Mouse (Mus musculus) forebrain, embryonic 13.5 days (tissue): Measurements from ENCODE around the gene Bag2. TPM values are rescaled to one million over a fixed set of nuclear protein-coding genes. Genes with fewer than 3 reads are reported as not detected.
A peak's percentile ranks its signal among the peaks of the same experiment; 100 is the strongest.

Source experiments
- ATAC-seq: fragments of 200-750 bp; cut with Nextera tagmentation; 2 replicates; pipeline ENCODE4 v1.8.0; 2017
- H3K27ac ChIP-seq: fragments of 300-500 bp; sonication (generic); 2 replicates; pipeline ENCODE4 v1.5.1; 2015; ENCODE audit warnings: inconsistent platforms, mild to moderate bottlenecking, moderate library complexity
- H3K27me3 ChIP-seq: fragments of 300-500 bp; sonication (generic); 2 replicates; pipeline ENCODE4 v1.6.1; 2015; ENCODE audit warnings: mild to moderate bottlenecking, inconsistent platforms
- H3K36me3 ChIP-seq: fragments of 300-500 bp; sonication (generic); 2 replicates; pipeline ENCODE4 v1.6.1; 2015; ENCODE audit warnings: mild to moderate bottlenecking, inconsistent platforms; ENCODE audit not compliant: poor library complexity, severe bottlenecking
- H3K4me1 ChIP-seq: fragments of 300-500 bp; sonication (generic); 2 replicates; pipeline ENCODE4 v1.6.1; 2015; ENCODE audit warnings: inconsistent platforms
- H3K4me2 ChIP-seq: fragments of 300-500 bp; sonication (generic); 2 replicates; pipeline ENCODE4 v1.6.1; 2015; ENCODE audit warnings: inconsistent platforms, mild to moderate bottlenecking, moderate library complexity
- H3K4me3 ChIP-seq: fragments of 300-500 bp; sonication (generic); 2 replicates; pipeline ENCODE4 v1.5.1; 2015; ENCODE audit warnings: mild to moderate bottlenecking, inconsistent platforms
- H3K9ac ChIP-seq: fragments of 300-500 bp; sonication (generic); 2 replicates; pipeline ENCODE4 v1.6.1; 2015; ENCODE audit warnings: mild to moderate bottlenecking, inconsistent platforms
- H3K9me3 ChIP-seq: fragments of 300-500 bp; sonication (generic); replicated peaks from 2 replicates; pipeline ENCODE4 v1.6.1; 2016; ENCODE audit warnings: inconsistent platforms
- WGBS: fragments of 180-500 bp; shearing (Covaris S2); methylation state at CpG from one replicate; pipeline ENCODE4 v1.1.7; 2015; 5-methylcytosine and 5-hydroxymethylcytosine counted together
- polyA plus RNA-seq: library from polyadenylated mRNA; unstranded; fragments of >200 nt; fragmentation: Nextera tagmentation; extraction: Ambion mirVana; gene quantifications from 2 replicates; pipeline ENCODE4 v1.2.1, GENCODE M21; 2015

Gene Bag2
- 25.0 and 25.4 TPM in 2 replicates for polyA plus RNA-seq

- no peaks in the 10 kb centered on the region for H3K9me3 ChIP-seq
- H3K27me3 ChIP-seq = no peaks in the 10 kb centered on the region
- no peak within 1 kb of the TSS; the same call in 1 of the 2 replicates for H3K27ac ChIP-seq
- peaks cover 13% of the 10 kb centered on the region for H3K36me3 ChIP-seq
- peak within 1 kb of the TSS; percentile 72 for H3K4me3 ChIP-seq
- peak within 1 kb of the TSS; percentile 85 for H3K9ac ChIP-seq
- peaks cover 25% of the 10 kb centered on the region for H3K4me1 ChIP-seq
- peak within 1 kb of the TSS; percentile 98 for H3K4me2 ChIP-seq
- ATAC-seq = peak; percentile 86
- under 1% methylated on average over 34 of the region's 61 CpGs for WGBS
Observed at GRCm38 (mm10) chr1:33757491-33758041, at the start of gene Bag2. Bag2 (minus strand) TSS chr1:33757795.

DNA sequence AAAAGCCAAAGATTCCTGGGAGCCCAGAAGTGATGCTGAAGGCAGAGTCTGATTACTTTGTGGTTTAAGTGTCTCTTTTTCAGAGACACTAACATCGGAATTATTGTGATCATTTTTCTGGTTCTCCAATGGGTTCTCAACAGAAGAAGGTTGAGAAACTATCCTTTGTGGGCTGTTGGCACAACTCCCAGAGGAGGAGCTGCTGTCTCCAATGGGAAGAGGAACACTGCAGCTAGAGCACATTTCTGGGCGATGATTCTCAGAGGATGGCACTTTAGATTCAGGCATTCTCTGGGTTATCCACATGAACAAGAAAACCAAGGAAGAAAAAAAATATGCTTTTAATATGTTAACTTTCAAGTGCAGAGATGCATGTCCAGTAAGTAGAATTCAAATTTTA is 45.7 kb upstream of the Bag2 start:
- Histone ChIP-seq H3K4me2 (no peak overlapping the region), H3K4me1 (no peaks in the 10 kb centered on the region), H3K27ac (no peak overlapping the region), H3K27me3 (no peaks in the 10 kb centered on the region), H3K9ac (no peak overlapping the region), H3K36me3 (peaks cover 82% of the 10 kb centered on the region), H3K9me3 (no peaks in the 10 kb centered on the region), H3K4me3 (no peak overlapping the region)
- no peak for ATAC-seq
- WGBS = 95% methylated on average over 2 of the region's 2 CpGs

DNA sequence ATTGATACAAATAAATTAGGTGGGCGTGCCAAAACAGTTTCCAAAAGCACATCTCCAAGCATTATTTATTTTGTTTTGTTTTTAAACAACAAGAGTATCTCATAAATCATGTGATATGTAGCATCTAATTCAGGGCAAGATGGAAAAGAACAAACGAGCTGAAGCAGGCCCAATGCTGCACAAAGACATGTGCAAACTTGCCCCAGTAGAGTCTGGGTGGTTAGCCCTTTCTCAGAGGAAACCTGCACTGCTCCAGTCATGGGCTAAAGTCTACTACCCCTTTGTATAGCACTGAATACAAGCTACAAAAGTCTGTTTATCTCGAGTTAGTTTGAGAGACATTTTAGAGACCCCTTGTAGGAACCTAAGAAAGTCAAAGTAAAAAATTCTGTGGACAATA is 42.0 kb upstream of the Bag2 start:
- no peaks in the 10 kb centered on the region for H3K4me1 ChIP-seq
- no peak for ATAC-seq
- H3K27me3 ChIP-seq = no peaks in the 10 kb centered on the region
- no peak overlapping the region for H3K27ac ChIP-seq
- no peaks in the 10 kb centered on the region for H3K9me3 ChIP-seq
- 78% methylated on average over 3 of the region's 3 CpGs for WGBS
- H3K9ac ChIP-seq = no peak overlapping the region
- no peak overlapping the region for H3K4me3 ChIP-seq
- no peak overlapping the region for H3K4me2 ChIP-seq
- H3K36me3 ChIP-seq = peaks cover 73% of the 10 kb centered on the region

GRCm38 (mm10) chr1:33788493-33788892 is 30.9 kb upstream of the Bag2 start:
- H3K4me2 ChIP-seq = no peak overlapping the region
- no peak overlapping the region for H3K9ac ChIP-seq
- no peak overlapping the region for H3K4me3 ChIP-seq
- WGBS = 71% methylated on average over 3 of the region's 3 CpGs
- no peaks in the 10 kb centered on the region for H3K4me1 ChIP-seq
- no peaks in the 10 kb centered on the region for H3K27me3 ChIP-seq
- no peaks in the 10 kb centered on the region for H3K9me3 ChIP-seq
- ATAC-seq = no peak
- H3K36me3 ChIP-seq = peaks cover 15% of the 10 kb centered on the region
- no peak overlapping the region for H3K27ac ChIP-seq

DNA sequence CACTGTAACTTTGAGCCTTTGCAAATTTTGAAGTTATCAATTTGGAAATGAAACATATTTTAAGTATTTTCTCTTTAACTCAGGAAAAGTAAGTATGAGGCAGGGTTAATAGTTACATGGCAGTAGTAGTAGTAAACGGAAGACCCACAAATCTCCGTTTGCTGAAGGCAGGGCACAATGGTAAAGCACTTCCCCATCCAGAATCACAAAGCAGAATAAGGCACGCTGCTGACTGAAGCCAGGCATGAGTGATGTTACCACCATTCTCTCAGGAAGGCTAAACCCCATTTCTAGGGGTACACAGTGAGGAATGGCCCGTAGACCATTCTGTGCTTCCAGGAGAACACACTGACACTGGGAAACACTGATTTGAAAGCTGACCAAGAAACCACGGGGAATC is 30.5 kb upstream of the Bag2 start:
- no peaks in the 10 kb centered on the region for H3K27me3 ChIP-seq
- H3K4me3 ChIP-seq = no peak overlapping the region
- no peaks in the 10 kb centered on the region for H3K4me1 ChIP-seq
- no peak for ATAC-seq
- H3K4me2 ChIP-seq = no peak overlapping the region
- no peak overlapping the region for H3K9ac ChIP-seq
- H3K27ac ChIP-seq = no peak overlapping the region
- no peaks in the 10 kb centered on the region for H3K9me3 ChIP-seq
- H3K36me3 ChIP-seq = peaks cover 14% of the 10 kb centered on the region
- 79% methylated on average over 5 of the region's 5 CpGs for WGBS

GRCm38 (mm10) chr1:33784561-33784960 is 27.0 kb upstream of the Bag2 start:
- 97% methylated on average over 5 of the region's 5 CpGs for WGBS
- H3K4me2 ChIP-seq = no peak overlapping the region
- H3K27ac ChIP-seq = no peak overlapping the region
- no peaks in the 10 kb centered on the region for H3K4me1 ChIP-seq
- H3K4me3 ChIP-seq = no peak overlapping the region
- ATAC-seq = no peak
- H3K9me3 ChIP-seq = no peaks in the 10 kb centered on the region
- H3K9ac ChIP-seq = no peak overlapping the region
- no peaks in the 10 kb centered on the region for H3K27me3 ChIP-seq
- peaks cover 21% of the 10 kb centered on the region for H3K36me3 ChIP-seq

DNA sequence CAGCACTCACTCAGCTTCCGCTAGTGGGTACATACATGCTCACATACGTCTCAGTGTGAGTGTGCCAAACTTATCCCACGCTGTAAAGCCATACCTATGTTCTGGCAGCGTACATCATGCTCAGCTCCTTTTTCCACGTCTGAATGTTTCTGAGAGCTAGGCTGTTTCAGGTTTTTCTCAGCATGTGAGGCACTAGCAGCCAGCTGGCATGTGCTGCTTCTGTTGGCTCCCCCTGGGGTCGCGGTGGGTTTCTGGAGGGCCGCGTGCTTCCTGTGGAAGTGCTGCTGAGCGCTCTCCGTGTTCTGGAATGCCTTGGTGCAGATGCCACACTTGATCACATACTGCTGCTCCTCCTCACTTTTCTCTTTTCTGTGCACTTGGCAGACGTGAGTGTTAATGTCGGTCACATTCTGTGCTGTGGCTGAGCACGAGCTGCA is 18.6 kb upstream of the Bag2 start:
- no peaks in the 10 kb centered on the region for H3K27me3 ChIP-seq
- no peak overlapping the region for H3K9ac ChIP-seq
- H3K36me3 ChIP-seq = peaks cover 58% of the 10 kb centered on the region
- peak; percentile 19; the same call in 1 of the 2 replicates for ATAC-seq
- H3K4me1 ChIP-seq = no peaks in the 10 kb centered on the region
- no peaks in the 10 kb centered on the region for H3K9me3 ChIP-seq
- no peak overlapping the region for H3K27ac ChIP-seq
- H3K4me2 ChIP-seq = no peak overlapping the region
- WGBS = 87% methylated on average over 14 of the region's 14 CpGs
- H3K4me3 ChIP-seq = no peak overlapping the region

GRCm38 (mm10) chr1:33772106-33772505 is 14.5 kb upstream of the Bag2 start:
- H3K36me3 ChIP-seq = peaks cover 70% of the 10 kb centered on the region
- no peaks in the 10 kb centered on the region for H3K9me3 ChIP-seq
- no peaks in the 10 kb centered on the region for H3K27me3 ChIP-seq
- H3K4me2 ChIP-seq = no peak overlapping the region
- no peaks in the 10 kb centered on the region for H3K4me1 ChIP-seq
- no peak for ATAC-seq
- no peak overlapping the region for H3K4me3 ChIP-seq
- no peak overlapping the region for H3K9ac ChIP-seq
- whole genome bisulfite sequencing = 95% methylated on average over 9 of the region's 9 CpGs
- H3K27ac ChIP-seq = no peak overlapping the region

- ATAC-seq = no peak
- Histone ChIP-seq H3K27ac (no peak overlapping the region), H3K9ac (no peak overlapping the region), H3K4me2 (no peak overlapping the region), H3K4me1 (no peaks in the 10 kb centered on the region), H3K27me3 (no peaks in the 10 kb centered on the region), H3K9me3 (no peaks in the 10 kb centered on the region), H3K4me3 (no peak overlapping the region), H3K36me3 (peaks cover 70% of the 10 kb centered on the region)
- 96% methylated on average over 10 of the region's 10 CpGs for WGBS
Observed at GRCm38 (mm10) chr1:33771621-33772020, 14.0 kb upstream of the Bag2 start.

- Histone ChIP-seq H3K4me1 (no peaks in the 10 kb centered on the region), H3K9ac (no peak overlapping the region), H3K27ac (no peak overlapping the region), H3K27me3 (no peaks in the 10 kb centered on the region), H3K4me2 (no peak overlapping the region), H3K9me3 (no peaks in the 10 kb centered on the region), H3K36me3 (peaks cover 69% of the 10 kb centered on the region), H3K4me3 (no peak overlapping the region)
- ATAC-seq = no peak
Observed at GRCm38 (mm10) chr1:33768827-33769226, 11.2 kb upstream of the Bag2 start.

- Histone ChIP-seq H3K27ac (no peak overlapping the region), H3K4me3 (no peak overlapping the region), H3K36me3 (peaks cover 69% of the 10 kb centered on the region), H3K4me1 (no peaks in the 10 kb centered on the region), H3K9ac (no peak overlapping the region), H3K4me2 (no peak overlapping the region), H3K27me3 (no peaks in the 10 kb centered on the region), H3K9me3 (no peaks in the 10 kb centered on the region)
- ATAC-seq = no peak
- WGBS = 85% methylated on average over 1 of the region's 1 CpGs
Observed at GRCm38 (mm10) chr1:33768091-33768787, 10.6 kb upstream of the Bag2 start.

DNA sequence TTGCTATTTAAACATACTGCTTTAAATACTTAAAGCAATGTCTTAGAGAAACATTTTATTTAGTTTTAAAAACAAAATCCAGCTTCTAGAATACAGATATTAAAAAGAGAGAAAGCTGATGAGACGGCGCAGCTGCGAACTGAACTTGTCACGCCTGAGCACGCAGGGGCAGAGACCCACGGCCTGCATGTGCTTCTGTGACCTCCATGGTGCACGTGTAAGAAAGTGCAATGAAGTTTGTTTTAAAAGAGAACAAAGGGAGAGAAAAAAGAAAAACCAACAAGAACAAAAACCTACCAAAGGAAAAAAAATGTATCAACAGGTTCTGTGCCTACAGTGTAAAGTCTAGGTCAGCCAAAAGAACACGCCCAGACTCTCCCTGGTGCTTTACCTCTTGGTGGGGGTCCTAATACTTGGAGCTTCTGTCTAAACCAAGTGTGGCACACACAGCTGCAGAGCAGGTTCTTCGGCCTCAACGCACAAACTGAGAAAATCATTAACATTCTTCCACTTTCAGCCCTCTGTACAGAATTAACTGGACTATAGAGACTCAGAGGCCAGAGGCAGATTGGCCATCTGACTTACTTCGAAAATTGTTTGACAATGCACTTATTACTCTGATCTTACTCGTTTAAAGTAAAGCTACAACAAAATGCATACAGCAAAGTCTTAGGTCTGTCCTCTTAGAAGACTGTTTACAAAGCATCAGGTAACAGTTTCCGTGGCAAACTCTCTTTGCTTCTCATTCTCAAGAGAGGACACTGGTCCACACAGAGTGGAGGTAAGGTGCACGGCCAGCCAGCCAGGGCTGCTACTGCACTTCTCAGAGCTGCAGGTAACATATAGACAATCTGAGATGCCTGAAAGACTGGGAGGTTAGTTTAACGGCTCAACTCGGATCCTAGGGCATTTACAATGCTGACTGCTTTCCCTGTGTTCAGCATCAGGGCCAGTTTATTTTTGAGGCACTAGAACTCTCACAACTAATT is 9.2 kb upstream of the Bag2 start:
- Histone ChIP-seq H3K9ac (no peak overlapping the region), H3K36me3 (peaks cover 62% of the 10 kb centered on the region), H3K27me3 (no peaks in the 10 kb centered on the region), H3K9me3 (no peaks in the 10 kb centered on the region), H3K4me2 (no peak overlapping the region), H3K4me3 (no peak overlapping the region), H3K27ac (no peak overlapping the region), H3K4me1 (no peaks in the 10 kb centered on the region)
- ATAC-seq = no peak
- 65% methylated on average over 16 of the region's 16 CpGs for WGBS
